Mouse (Mus musculus): ENCODE measurements around the gene Gm20792.
"Not testable (repeated sequence)": the region's sequence is repeated elsewhere in the genome, so short reads cannot be mapped to it uniquely, and the experiment has no call there.

Gm20792 gene

GRCm38 (mm10) chrY:48311555-48311954 lies at the start of gene Gm20792:
TSS of gene Gm20792 (plus strand) at chrY:48311855.
- DNase-seq = not testable (repeated sequence)

Data from right cerebral cortex, postnatal 14 days (tissue).